Mouse (Mus musculus): ENCODE measurements around the gene Map2.

DNA sequence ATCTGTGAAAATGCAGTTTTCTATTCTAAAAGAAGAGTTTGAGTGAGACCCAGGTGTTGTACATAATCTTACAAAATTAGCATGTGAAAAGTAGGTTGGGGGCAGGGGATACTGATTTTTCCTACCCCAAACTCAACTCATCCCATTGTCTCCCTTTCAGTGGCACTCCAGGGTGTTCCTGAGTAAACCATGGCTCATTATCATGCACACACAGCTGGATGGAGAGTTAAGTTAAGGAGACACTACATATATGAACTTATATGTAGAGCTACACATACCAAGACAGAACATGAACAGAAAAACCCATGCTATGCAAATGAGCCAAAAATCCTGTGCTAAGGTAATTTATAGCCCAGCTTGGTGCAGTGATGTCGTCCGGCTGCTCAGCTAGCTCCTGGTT lies 267.8 kb downstream of the Map2 start:
- no peak for TF ChIP-seq CTCF (IDR thresholded peaks at IDR 0.05; ENCODE audit: control insufficient read depth, insufficient read depth, low read length)
- no peak for TF ChIP-seq POLR2A (IDR thresholded peaks at IDR 0.05; ENCODE audit: borderline replicate concordance, control insufficient read depth, low read depth, low read length)
